Mouse (Mus musculus): ENCODE measurements around the gene Zic1.

GRCm38 (mm10) chr9:91414007-91414661 is 48.5 kb upstream of the Zic1 start:
- TF ChIP-seq MAFK (IDR thresholded peaks at IDR 0.05; ENCODE audit: insufficient read depth, low read depth, low read length) (no peak), CHD2 (IDR thresholded peaks at IDR 0.05; ENCODE audit: low read depth, low read length) (no peak)

Measured in ES-E14 (cell line).